In genomic region chr10:79874290-79874862, GRCm38 (mm10) we compare ENCODE assay signal across 8 mouse cellular contexts. TPM values are rescaled to one million over a fixed set of nuclear protein-coding genes. Genes with fewer than 3 reads are reported as not detected.
DNase-seq lines count a peak whose midpoint lies in the region; ATAC-seq and TF ChIP-seq lines count a peak whose summit lies in the region.

TSS of gene Prtn3 (plus strand) at chr10:79874476.
TSS of gene Plppr3 (minus strand) at chr10:79874634.

- peak within 1 kb of the TSS; percentile 84 for H3K4me3 ChIP-seq in cerebellum, adult 2 months (replicated peaks; ENCODE audit: insufficient read depth, low read depth, low read length)
- peak within 1 kb of the TSS; percentile 75 for H3K4me3 ChIP-seq in hindbrain, embryonic 10.5 days
- H3K4me3 ChIP-seq in liver, embryonic 15.5 days (replicated peaks): peak within 1 kb of the TSS; percentile 55

- DNase-seq in cerebellum, adult 2 months: peak in 1 of 2 experiments; percentile 55
- DNase-seq in cerebellum, adult 8-10 months: no peak
- DNase-seq in thymus, postnatal 0 days (ENCODE audit: low spot score): peak; percentile 31
- no peak for DNase-seq in thymus, adult 18-20 months
- DNase-seq in hindbrain, embryonic 10.5 days (ENCODE audit: low spot score): peak; percentile 82
- peak; percentile 53 for DNase-seq in right cerebral cortex, postnatal 14 days
- no peak for DNase-seq in frontal cortex, postnatal 36 days (ENCODE audit: low spot score in 2 of 2)

- H3K9ac ChIP-seq in liver, embryonic 15.5 days: peak within 1 kb of the TSS; percentile 27; the same call in 1 of the 2 replicates

- TF ChIP-seq CTCF in cerebellum, adult 2 months (IDR thresholded peaks at IDR 0.05; ENCODE audit: borderline replicate concordance, insufficient read depth, low read depth, low read length): no peak

- no peaks in the 10 kb centered on the region for H3K27me3 ChIP-seq in cerebellum, adult 2 months (ENCODE audit: control insufficient read depth, insufficient read depth, low read length)
- H3K27me3 ChIP-seq in hindbrain, embryonic 10.5 days (ENCODE audit: insufficient read depth, poor library complexity, severe bottlenecking): peaks cover 24% of the 10 kb centered on the region
- H3K27me3 ChIP-seq in liver, embryonic 15.5 days: peaks cover 53% of the 10 kb centered on the region

- H3K9me3 ChIP-seq in hindbrain, embryonic 10.5 days: no peaks in the 10 kb centered on the region
- no peaks in the 10 kb centered on the region for H3K9me3 ChIP-seq in liver, embryonic 15.5 days (replicated peaks)

- no peaks in the 10 kb centered on the region; the same call in 1 of the 2 replicates for H3K4me1 ChIP-seq in cerebellum, adult 2 months (ENCODE audit: control insufficient read depth, insufficient read depth, low read length)
- H3K4me1 ChIP-seq in hindbrain, embryonic 10.5 days (replicated peaks): peaks cover 47% of the 10 kb centered on the region
- H3K4me1 ChIP-seq in liver, embryonic 15.5 days (replicated peaks): peaks cover 33% of the 10 kb centered on the region

- TF ChIP-seq POLR2A in cerebellum, adult 2 months (IDR thresholded peaks at IDR 0.05; ENCODE audit: borderline replicate concordance, insufficient read depth, low read length): no peak

- H3K4me2 ChIP-seq in liver, embryonic 15.5 days: peak within 1 kb of the TSS; percentile 75

- H3K27ac ChIP-seq in cerebellum, adult 2 months (ENCODE audit: insufficient read depth, low read length): no peak within 1 kb of the TSS
- peak within 1 kb of the TSS; percentile 98 for H3K27ac ChIP-seq in hindbrain, embryonic 10.5 days
- peak within 1 kb of the TSS; percentile 19; the same call in 1 of the 2 replicates for H3K27ac ChIP-seq in liver, embryonic 15.5 days (replicated peaks)

- H3K36me3 ChIP-seq in hindbrain, embryonic 10.5 days: peaks cover 34% of the 10 kb centered on the region
- H3K36me3 ChIP-seq in liver, embryonic 15.5 days (replicated peaks): no peaks in the 10 kb centered on the region

- 1% methylated on average over 56 of the region's 57 CpGs for WGBS in cerebellum, adult 2 months
- WGBS in hindbrain, embryonic 10.5 days: under 1% methylated on average over 57 of the region's 57 CpGs
- 2% methylated on average over 52 of the region's 57 CpGs for WGBS in liver, embryonic 15.5 days (ENCODE audit: insufficient replicate concordance)

- no peak for ATAC-seq in liver, embryonic 15.5 days (ENCODE audit: insufficient read depth)

RNA-seq across cellular contexts. Expression of gene Prtn3, which starts in this region (rescaled TPM):
- 2.4 and 2.5 TPM in 2 replicates for polyA plus RNA-seq in cerebellum, adult 2 months (2012; rRNA removed)
- polyA plus RNA-seq in thymus, postnatal 0 days (2015; fragmentation: Nextera tagmentation; extraction: Ambion mirVana): 1.7 TPM in 2 replicates
- 10.0 and 15.1 TPM in 2 replicates for polyA plus RNA-seq in hindbrain, embryonic 10.5 days (2016; fragmentation: Nextera tagmentation; extraction: Ambion mirVana)
- 112 and 131 TPM in 2 replicates for polyA plus RNA-seq in liver, embryonic 15.5 days (2015; fragmentation: Nextera tagmentation; extraction: Ambion mirVana)

RNA-seq across cellular contexts. Expression of gene Plppr3, which starts in this region (rescaled TPM):
- 46.0 and 49.3 TPM in 2 replicates for polyA plus RNA-seq in cerebellum, adult 2 months (2012; rRNA removed)
- 3.3 and 3.4 TPM in 2 replicates for polyA plus RNA-seq in thymus, postnatal 0 days (2015; fragmentation: Nextera tagmentation; extraction: Ambion mirVana)
- polyA plus RNA-seq in hindbrain, embryonic 10.5 days (2016; fragmentation: Nextera tagmentation; extraction: Ambion mirVana): 122 and 205 TPM in 2 replicates
- polyA plus RNA-seq in liver, embryonic 15.5 days (2015; fragmentation: Nextera tagmentation; extraction: Ambion mirVana): 5.8 and 6.1 TPM in 2 replicates

Comparison
In these comparisons a context has a peak if more than half of its experiments do, and no peak if none do; other contexts are left out.
1. DNase-seq: peak in thymus, postnatal 0 days (single experiment), hindbrain, embryonic 10.5 days (single experiment) and right cerebral cortex, postnatal 14 days (single experiment); none in cerebellum, adult 8-10 months (single experiment), thymus, adult 18-20 months (0 of 2) and frontal cortex, postnatal 36 days (0 of 2).
2. Peak in every context shown above with its lines, with median percentiles within 50 percentile points of each other: H3K4me3 ChIP-seq.